Mouse (Mus musculus) left cerebral cortex, postnatal 25 days (tissue): Measurements from ENCODE around the gene Gm11111. TPM values are rescaled to one million over a fixed set of nuclear protein-coding genes. Genes with fewer than 3 reads are reported as not detected.
"Not testable (repeated sequence)": the region's sequence is repeated elsewhere in the genome, so short reads cannot be mapped to it uniquely, and the experiment has no call there.

ENCODE experiments used
- DNase-seq, 2 experiments: peaks; one replicate each; pipeline ENCODE4 v3.0.0; 2022; ENCODE audit warnings: low spot score in 2 of 2, mixed read lengths in 1 of 2
- intact Hi-C: fragments of 180-260 bp; cut with DNase I; formaldehyde crosslinking; loops from one replicate; pipeline ENCODE4 v1.15.1; 2025
- total RNA-seq, 2 experiments: library from RNA; stranded (reverse); gene quantifications; 2 replicates each; pipeline ENCODE4 v1.2.3; 2021

Gm11111 gene
- total RNA-seq, 2 experiments from 2014 or later: not detected

- DNase-seq, intact Hi-C loops: not testable (repeated sequence)
Observed at GRCm38 (mm10) chr5:98576538-98576937, 24.0 kb downstream of the Gm11111 start.

DNA sequence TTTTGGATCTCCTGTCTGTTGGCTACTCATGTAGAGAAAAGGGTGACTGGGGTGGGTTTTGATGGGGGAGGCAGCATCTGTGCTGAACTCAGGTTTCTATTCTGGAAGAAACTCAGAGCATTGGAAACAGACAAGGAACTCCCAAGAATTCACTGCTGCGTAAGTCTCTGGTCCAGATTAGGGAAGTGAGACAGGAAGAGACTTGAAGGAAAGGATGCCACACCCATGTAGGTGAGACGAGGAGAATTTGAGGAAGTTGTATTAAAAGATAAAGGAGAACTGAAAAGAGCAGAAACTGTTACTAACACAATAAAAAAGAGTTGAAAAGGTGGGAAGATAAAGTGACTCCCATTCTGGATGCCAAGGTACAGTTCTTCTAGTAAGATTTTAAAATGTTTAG is 25.9 kb downstream of the Gm11111 start:
- intact Hi-C loops: no loop called here

DNA sequence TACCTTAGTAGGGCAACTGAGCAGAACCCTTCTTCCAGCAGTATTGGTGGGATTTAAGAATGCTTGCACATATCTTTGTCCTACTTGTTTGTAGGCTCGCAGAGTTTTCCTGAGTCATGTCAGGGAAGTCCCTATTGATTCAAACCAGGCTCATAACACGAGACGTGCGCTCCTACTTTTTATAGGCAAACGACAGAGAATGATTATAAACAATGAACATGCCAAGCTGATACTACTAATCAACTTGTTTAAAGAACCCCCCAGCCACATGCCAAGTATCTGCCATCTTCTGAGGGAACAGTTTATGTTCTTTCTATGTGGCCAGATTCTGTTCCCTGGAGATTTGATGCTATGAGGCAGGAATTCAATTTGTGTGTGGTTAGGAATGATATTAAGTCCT is 28.3 kb downstream of the Gm11111 start:
- no peak for DNase-seq
- intact Hi-C loops: no loop called here

More for the DNA sequence above, 25.9 kb downstream of the Gm11111 start:
- no peak for DNase-seq

DNA sequence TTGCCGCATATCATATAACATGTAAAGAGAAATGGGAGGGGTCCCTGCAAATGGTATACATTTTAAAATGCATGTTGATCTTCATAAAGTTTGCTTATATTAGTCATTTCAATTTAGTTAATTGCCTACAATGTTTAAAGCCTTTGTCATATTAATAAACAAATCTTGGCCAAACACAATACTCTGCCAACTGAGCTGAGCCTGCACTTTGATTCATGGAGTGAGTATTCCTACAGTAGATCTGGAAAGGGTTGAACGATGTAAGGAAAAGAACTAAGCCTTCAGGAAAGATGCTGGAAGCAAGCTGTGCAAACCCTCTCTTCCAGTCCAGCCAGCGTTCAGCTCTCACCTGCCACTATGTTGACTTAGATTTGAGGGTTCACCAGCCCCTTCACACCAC is 29.6 kb downstream of the Gm11111 start:
- DNase-seq: no peak
- intact Hi-C loops: no loop called here

- no peak for DNase-seq
- intact Hi-C loops: no loop called here
Observed at GRCm38 (mm10) chr5:98585915-98586314, 33.4 kb downstream of the Gm11111 start.

Other genes starting within 250 kb of the Gm11111 start
- under 1 TPM in 1 of 2 experiments, not detected in 1; 0.73 TPM for gene Cfap299, start 223.4 kb upstream of the Gm11111 start, total RNA-seq